Mouse (Mus musculus): ENCODE measurements around the gene Ablim1.

Ablim1 gene

GRCm38 (mm10) chr19:56984229-56984628 lies 330.5 kb downstream of the Ablim1 start:
- DNase-seq (ENCODE audit: low read depth, low spot score), result no peak

GRCm38 (mm10) chr19:56983757-56984156 lies 331.0 kb downstream of the Ablim1 start:
- DNase-seq (ENCODE audit: low read depth, low spot score), result no peak
